Mouse (Mus musculus) lung, adult 2 months (tissue): ENCODE measurements at regions not wholly inside any gene's neighbourhood (a gene's known extent, or its start where the extent isn't known, plus 50 kb on each side); places are given as distances from the start of the nearest gene placed in this dataset.

Experiments
- CTCF ChIP-seq: fragments of 200-500 bp; IDR thresholded peaks from 2 replicates; pipeline ENCODE4 v1.5.1; 2011; ENCODE audit warnings: mild to moderate bottlenecking, low read length, control low read depth; ENCODE audit not compliant: insufficient read depth
- POLR2A ChIP-seq: fragments of 200-500 bp; IDR thresholded peaks from 2 replicates; pipeline ENCODE4 v1.6.1; 2011; ENCODE audit warnings: low read depth, mild to moderate bottlenecking, control low read depth, low read length, borderline replicate concordance; ENCODE audit errors: extremely low read depth

DNA sequence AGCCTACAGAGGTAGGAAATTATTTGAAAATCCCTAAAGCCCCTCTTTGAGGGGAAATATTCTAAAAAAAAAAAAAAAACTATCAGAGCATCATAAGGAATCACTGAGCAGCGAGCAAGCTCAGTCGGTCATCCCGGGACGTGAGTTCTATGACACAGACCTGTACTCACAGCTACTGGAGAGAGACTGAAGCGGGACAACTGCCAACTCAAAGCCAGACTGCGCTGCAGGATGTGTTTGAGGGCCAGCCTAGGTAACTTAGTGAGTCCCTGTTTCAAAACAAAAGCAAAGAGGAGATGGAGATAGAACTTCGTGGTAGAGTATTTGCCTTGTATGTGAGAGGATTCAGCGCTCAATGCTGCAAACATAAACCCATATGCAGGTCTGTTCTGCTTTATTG lies 439.1 kb downstream of the Rwdd3 start:
- no peak for TF ChIP-seq POLR2A
- TF ChIP-seq CTCF, result no peak
